Mouse (Mus musculus): ENCODE measurements around the gene Gm10801. TPM values are rescaled to one million over a fixed set of nuclear protein-coding genes. Genes with fewer than 3 reads are reported as not detected.
"Not testable (repeated sequence)": the region's sequence is repeated elsewhere in the genome, so short reads cannot be mapped to it uniquely, and the experiment has no call there.

The Gm10801 gene
- 39.1 and 114 TPM in 2 replicates for total RNA-seq (2015; ENCODE audit: low replicate concordance)
- total RNA-seq (2017; ENCODE audit: low replicate concordance) = 347 and 811 TPM in 2 replicates

GRCm38 (mm10) chr2:98661937-98662336 lies at the start of gene Gm10801:
Gene Gm10801 (plus strand): TSS chr2:98662237.
- ATAC-seq (replicated peaks; ENCODE audit: low FRiP score, poor library complexity, severe bottlenecking) = not testable (repeated sequence)

GRCm38 (mm10) chr2:98667201-98667600 lies 5.2 kb downstream of the Gm10801 start, which contains the start of gene Gm10800:
Gene Gm10800 (minus strand): TSS chr2:98667301.
- ATAC-seq (replicated peaks; ENCODE audit: low FRiP score, poor library complexity, severe bottlenecking) = not testable (repeated sequence)

- ATAC-seq (replicated peaks; ENCODE audit: low FRiP score, poor library complexity, severe bottlenecking) = no peak
These were observed 35.5 kb downstream of the Gm10801 start for GRCm38 (mm10) chr2:98697533-98697932.

Other genes with a start within 250 kb of the Gm10801 start
- 570 and 996 TPM in 2 replicates for gene Gm10800, start 5.1 kb downstream of the Gm10801 start, total RNA-seq (2015; ENCODE audit: low replicate concordance)
- 7,490 and 19,897 TPM in 2 replicates for gene Gm10800, start 5.1 kb downstream of the Gm10801 start, total RNA-seq (2017; ENCODE audit: low replicate concordance)

Measured in erythroblast, adult 5-6 weeks (primary cell).